Mouse (Mus musculus) embryonic facial prominence, embryonic 11.5 days (tissue): ENCODE measurements around the gene Wdr17. TPM values are rescaled to one million over a fixed set of nuclear protein-coding genes. Genes with fewer than 3 reads are reported as not detected.

Experiments used
- ATAC-seq: fragments of 200-750 bp; cut with Nextera tagmentation; replicated peaks from 2 replicates; pipeline ENCODE4 v1.8.0; 2017; ENCODE audit warnings: low read depth; ENCODE audit not compliant: insufficient number of reproducible peaks, low FRiP score, low TSS enrichment
- DNase-seq: peaks from one replicate; pipeline ENCODE4 v3.0.0-alpha.2; 2015; ENCODE audit warnings: low spot score
- H3K27ac ChIP-seq: fragments of 300-500 bp; sonication (generic); replicated peaks from 2 replicates; pipeline ENCODE4 v1.5.1; 2014; ENCODE audit warnings: mild to moderate bottlenecking, low read depth, low read length, control low read depth
- H3K27me3 ChIP-seq: fragments of 300-500 bp; sonication (generic); 2 replicates; pipeline ENCODE4 v1.6.1; 2014; ENCODE audit warnings: mild to moderate bottlenecking, low read length, moderate library complexity, mixed read lengths; ENCODE audit not compliant: control insufficient read depth, insufficient read depth
- H3K36me3 ChIP-seq: fragments of 300-500 bp; sonication (generic); replicated peaks from 2 replicates; pipeline ENCODE4 v1.6.1; 2014; ENCODE audit warnings: low read depth, mild to moderate bottlenecking, low read length, moderate library complexity, mixed read lengths; ENCODE audit not compliant: control insufficient read depth, insufficient read depth
- H3K4me1 ChIP-seq: fragments of 300-500 bp; sonication (generic); 2 replicates; pipeline ENCODE4 v1.6.1; 2014; ENCODE audit warnings: low read length, mixed read lengths; ENCODE audit not compliant: control insufficient read depth, insufficient read depth
- H3K4me2 ChIP-seq: fragments of 300-500 bp; sonication (generic); 2 replicates; pipeline ENCODE4 v1.6.1; 2014; ENCODE audit warnings: low read depth, mild to moderate bottlenecking, control low read depth, low read length, moderate library complexity
- H3K4me3 ChIP-seq: fragments of 300-500 bp; sonication (generic); 2 replicates; pipeline ENCODE4 v1.5.1; 2014; ENCODE audit warnings: low read depth, low read length, control low read depth
- H3K9ac ChIP-seq: fragments of 300-500 bp; sonication (generic); replicated peaks from 2 replicates; pipeline ENCODE4 v1.6.1; 2014; ENCODE audit warnings: mild to moderate bottlenecking, control low read depth, low read length
- H3K9me3 ChIP-seq: fragments of 300-500 bp; sonication (generic); replicated peaks from 2 replicates; pipeline ENCODE4 v1.6.1; 2016; ENCODE audit warnings: mild to moderate bottlenecking, low read length, inconsistent platforms, mixed read lengths; ENCODE audit not compliant: control insufficient read depth
- WGBS: fragments of 180-500 bp; shearing (Covaris S2); extraction: QIAGEN DNeasy Blood & Tissue Kit; methylation state at CpG from one replicate; pipeline ENCODE4 v1.1.7; 2014; 5-methylcytosine and 5-hydroxymethylcytosine counted together
- polyA plus RNA-seq: library from polyadenylated mRNA; unstranded; fragments of >200 nt; fragmentation: Nextera tagmentation; extraction: Ambion mirVana; gene quantifications from 2 replicates; pipeline ENCODE4 v1.2.1, GENCODE M21; 2014

The Wdr17 gene
- polyA plus RNA-seq, 1 experiment from 2014 or later, result 2.3 TPM

DNA sequence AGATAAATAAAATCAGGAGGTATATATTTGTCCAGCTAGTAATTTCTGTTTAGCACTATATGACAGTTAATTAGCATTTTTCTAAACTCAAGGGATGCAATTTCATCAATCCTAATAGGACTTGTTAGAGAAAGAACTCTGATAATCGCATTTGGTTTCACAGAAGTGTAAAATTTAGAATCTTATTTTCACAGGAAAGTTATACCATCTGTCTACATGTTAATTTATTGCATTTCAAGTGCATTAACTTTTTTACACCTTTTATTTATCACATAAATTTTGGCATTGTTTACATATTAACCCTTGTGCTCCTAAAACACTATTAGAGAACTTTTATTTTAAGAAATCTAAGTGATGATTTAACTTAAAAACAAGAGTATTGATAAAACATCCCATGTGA, 7.2 kb upstream of the Wdr17 start:
- WGBS, result 81% methylated on average over 1 of the region's 1 CpGs
- Histone ChIP-seq H3K27me3 (no peaks in the 10 kb centered on the region), H3K9me3 (no peaks in the 10 kb centered on the region), H3K4me3 (no peak overlapping the region), H3K4me2 (no peak overlapping the region), H3K36me3 (no peaks in the 10 kb centered on the region), H3K9ac (no peak overlapping the region), H3K27ac (no peak overlapping the region), H3K4me1 (no peaks in the 10 kb centered on the region)
- ATAC-seq, result no peak
- DNase-seq, result no peak

DNA sequence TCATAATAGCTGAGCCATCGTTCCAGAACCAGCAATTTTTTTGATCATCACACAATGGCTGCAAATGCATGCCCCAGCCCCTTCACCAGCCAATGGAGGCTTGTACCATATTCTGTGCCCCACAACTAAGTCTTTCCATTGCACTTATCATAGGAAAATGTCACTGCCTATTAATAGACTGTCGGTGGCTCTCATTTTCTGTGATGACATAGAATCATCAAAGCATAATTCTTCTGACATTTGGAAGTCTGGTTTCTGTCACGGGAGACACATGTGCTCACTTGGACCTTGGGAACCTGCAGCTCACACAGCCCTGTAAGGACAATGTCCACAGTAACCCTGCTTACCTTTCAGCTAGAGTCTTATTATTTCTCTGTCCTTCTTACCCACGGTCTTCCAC, 424 bp downstream of the Wdr17 start:
- 81% methylated on average over 4 of the region's 4 CpGs for WGBS
- ATAC-seq, result no peak
- Histone ChIP-seq H3K9ac (no peak overlapping the region), H3K36me3 (no peaks in the 10 kb centered on the region), H3K27me3 (no peaks in the 10 kb centered on the region), H3K4me2 (no peak overlapping the region), H3K27ac (no peak overlapping the region), H3K4me1 (no peaks in the 10 kb centered on the region), H3K4me3 (no peak overlapping the region), H3K9me3 (no peaks in the 10 kb centered on the region)
- DNase-seq, result no peak

DNA sequence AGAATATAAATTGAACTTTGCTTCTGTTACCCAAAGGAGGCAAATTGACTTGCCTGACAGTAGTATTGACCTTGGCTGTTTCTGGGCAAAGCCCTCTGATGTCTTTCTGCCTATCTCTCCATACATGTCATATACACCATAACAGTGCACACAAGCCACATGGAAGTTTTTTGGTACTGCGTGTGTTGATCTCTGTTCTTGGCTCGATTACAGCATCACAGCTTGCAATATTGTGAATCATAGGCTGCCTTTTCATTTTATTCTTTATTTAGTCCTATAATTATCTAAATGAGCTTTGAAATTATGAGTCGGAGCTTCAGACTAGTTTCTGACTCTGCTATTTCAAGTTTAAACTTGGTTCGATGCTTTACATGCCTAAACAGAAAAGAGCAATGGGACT, 10.5 kb downstream of the Wdr17 start:
- Histone ChIP-seq H3K4me2 (no peak overlapping the region), H3K27ac (no peak overlapping the region), H3K9ac (no peak overlapping the region), H3K9me3 (no peaks in the 10 kb centered on the region), H3K4me1 (no peaks in the 10 kb centered on the region), H3K36me3 (no peaks in the 10 kb centered on the region), H3K27me3 (no peaks in the 10 kb centered on the region), H3K4me3 (no peak overlapping the region)
- WGBS, result 88% methylated on average over 4 of the region's 4 CpGs
- ATAC-seq, result no peak
- DNase-seq, result no peak

DNA sequence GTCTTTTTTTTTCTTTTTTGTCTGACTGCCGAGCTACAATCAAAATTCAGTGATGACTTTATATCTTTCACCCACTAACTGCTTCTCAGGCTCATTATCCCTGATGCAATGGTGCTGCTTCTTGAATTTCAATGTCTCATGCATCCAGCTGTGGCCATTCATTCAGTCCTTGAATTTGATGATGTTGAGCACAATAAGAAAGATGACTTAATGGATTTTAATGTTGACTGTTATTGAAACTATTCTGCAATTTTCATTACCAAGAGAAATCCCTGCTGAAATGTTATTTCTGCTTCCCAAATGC, 22.3 kb downstream of the Wdr17 start:
- H3K27ac ChIP-seq, result no peak overlapping the region
- no peaks in the 10 kb centered on the region for H3K4me1 ChIP-seq
- WGBS, result 67% methylated on average over 1 of the region's 1 CpGs
- ATAC-seq (no peak), DNase-seq (no peak)
- H3K4me2 ChIP-seq, result no peak overlapping the region
- no peak overlapping the region for H3K4me3 ChIP-seq
- H3K9me3 ChIP-seq, result no peaks in the 10 kb centered on the region
- H3K9ac ChIP-seq, result no peak overlapping the region
- no peaks in the 10 kb centered on the region for H3K36me3 ChIP-seq
- H3K27me3 ChIP-seq, result no peaks in the 10 kb centered on the region

DNA sequence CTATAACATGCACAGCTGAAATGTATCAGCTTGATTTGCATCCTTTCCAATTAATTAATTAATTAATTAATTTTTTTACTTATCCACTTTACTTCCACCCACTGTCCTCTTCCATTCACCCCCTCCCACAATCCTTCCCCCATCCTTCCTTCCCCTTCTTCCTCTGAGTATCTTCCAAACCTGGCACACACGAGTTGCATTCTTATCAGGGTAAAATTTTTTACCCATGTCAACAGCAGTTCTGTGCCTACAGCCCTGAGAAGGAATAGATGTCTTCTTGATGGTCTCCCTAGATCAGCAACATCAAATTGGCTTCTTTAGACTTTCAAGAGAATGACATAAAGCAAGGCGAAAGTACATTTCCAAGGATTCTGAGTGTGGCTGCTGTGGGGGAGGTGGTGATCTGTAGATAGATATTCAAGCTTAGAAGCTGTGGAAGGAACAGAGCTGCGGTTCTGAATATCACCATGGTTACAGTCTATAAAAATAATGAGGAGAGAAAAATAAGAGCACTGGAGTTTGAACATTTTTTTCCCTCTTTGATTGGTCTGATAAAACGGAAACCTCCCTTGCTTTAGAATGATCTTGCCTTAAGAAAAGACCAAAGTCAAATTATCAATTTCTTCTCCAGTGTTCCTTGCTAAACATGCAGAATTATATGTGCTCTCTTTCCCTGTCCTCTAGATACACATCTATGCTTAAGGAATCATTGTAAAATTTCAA, 22.8 kb downstream of the Wdr17 start:
- no peak overlapping the region for H3K27ac ChIP-seq
- WGBS, result 81% methylated on average over 4 of the region's 4 CpGs
- H3K4me2 ChIP-seq, result no peak overlapping the region
- no peak overlapping the region for H3K9ac ChIP-seq
- H3K27me3 ChIP-seq, result no peaks in the 10 kb centered on the region
- H3K4me1 ChIP-seq, result no peaks in the 10 kb centered on the region
- DNase-seq (no peak), ATAC-seq (no peak)
- H3K4me3 ChIP-seq, result no peak overlapping the region
- no peaks in the 10 kb centered on the region for H3K36me3 ChIP-seq
- H3K9me3 ChIP-seq, result no peaks in the 10 kb centered on the region

DNA sequence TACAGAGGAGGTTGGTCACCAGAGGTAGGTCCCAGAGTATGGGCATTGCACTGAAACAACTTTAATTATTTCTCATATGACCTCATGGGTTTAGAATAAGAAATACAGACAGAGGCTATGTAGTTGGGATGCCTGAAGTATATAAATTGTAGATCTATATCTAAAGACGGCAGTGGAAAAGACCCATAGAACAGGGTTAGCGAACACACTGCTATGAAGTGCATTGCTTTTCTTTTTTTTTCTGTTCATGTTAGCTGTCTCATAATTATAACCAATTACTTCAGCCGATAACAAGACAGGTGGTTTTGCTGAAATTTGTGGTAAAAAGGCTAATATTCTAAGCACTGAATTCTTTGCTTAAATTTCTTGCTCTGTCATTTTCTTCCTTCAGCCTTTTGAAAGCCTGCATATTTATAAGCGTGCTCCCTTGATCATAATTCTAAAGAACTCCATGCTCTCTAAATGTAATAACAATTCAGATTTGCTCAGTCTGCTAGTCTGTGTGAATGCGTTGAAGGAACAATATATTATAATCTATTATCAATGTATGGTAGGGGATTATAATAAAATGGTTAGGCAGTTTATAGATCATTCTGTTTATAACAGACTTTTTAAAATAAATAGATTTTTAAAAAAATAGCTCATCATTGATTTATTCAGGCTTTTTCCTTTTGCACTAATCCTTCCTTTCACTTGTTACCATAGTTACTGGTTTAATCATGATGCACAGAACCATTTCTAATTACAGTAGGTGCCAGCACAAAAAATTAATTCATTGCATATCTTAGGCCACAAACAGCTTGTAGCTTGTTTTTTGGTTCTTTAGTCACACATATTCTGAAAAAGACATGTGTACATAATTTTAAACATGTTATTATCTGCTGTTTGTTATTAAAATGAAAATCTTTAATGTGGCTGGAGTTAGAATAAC, 50.7 kb downstream of the Wdr17 start:
- Histone ChIP-seq H3K9me3 (no peaks in the 10 kb centered on the region), H3K36me3 (no peaks in the 10 kb centered on the region), H3K27ac (no peak overlapping the region), H3K27me3 (no peaks in the 10 kb centered on the region), H3K9ac (no peak overlapping the region), H3K4me1 (no peaks in the 10 kb centered on the region), H3K4me2 (no peak overlapping the region), H3K4me3 (no peak overlapping the region)
- no peak for DNase-seq
- no peak for ATAC-seq
- WGBS, result 88% methylated on average over 5 of the region's 5 CpGs

DNA sequence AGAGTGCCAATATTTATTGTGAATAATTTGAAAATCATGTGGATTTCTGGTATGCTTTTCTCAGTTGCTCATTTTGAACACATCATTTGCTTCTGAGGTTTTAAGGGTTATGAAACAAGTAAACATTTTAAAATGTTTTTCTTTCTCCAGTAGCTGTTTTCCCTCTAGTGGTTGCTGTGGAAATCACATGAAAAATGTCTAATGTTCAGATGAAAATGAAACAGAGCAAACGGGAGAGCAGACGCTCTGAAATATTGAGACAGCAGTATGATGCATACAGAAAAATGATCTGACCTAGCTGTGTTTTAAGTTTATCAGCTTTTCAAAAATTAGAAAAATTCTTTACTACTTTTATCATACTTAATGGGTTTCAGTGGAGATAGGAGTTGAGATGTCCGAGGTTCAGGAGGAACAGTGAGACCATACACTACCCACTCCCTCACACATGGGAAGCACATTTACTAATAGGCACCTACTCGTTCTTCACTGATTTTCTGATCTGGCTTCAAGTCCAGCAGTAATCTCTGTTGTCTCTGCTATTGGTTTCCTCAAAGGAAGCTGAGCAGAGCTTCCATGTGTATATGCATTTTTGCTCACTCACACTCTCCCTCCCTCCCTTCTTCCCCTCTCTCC, 57.1 kb downstream of the Wdr17 start:
- no peaks in the 10 kb centered on the region for H3K4me1 ChIP-seq
- no peak overlapping the region for H3K27ac ChIP-seq
- no peaks in the 10 kb centered on the region for H3K9me3 ChIP-seq
- no peak overlapping the region for H3K4me2 ChIP-seq
- H3K4me3 ChIP-seq, result no peak overlapping the region
- DNase-seq (peak; percentile 11), ATAC-seq (no peak)
- no peaks in the 10 kb centered on the region for H3K36me3 ChIP-seq
- no peaks in the 10 kb centered on the region for H3K27me3 ChIP-seq
- 65% methylated on average over 4 of the region's 4 CpGs for WGBS
- H3K9ac ChIP-seq, result no peak overlapping the region

DNA sequence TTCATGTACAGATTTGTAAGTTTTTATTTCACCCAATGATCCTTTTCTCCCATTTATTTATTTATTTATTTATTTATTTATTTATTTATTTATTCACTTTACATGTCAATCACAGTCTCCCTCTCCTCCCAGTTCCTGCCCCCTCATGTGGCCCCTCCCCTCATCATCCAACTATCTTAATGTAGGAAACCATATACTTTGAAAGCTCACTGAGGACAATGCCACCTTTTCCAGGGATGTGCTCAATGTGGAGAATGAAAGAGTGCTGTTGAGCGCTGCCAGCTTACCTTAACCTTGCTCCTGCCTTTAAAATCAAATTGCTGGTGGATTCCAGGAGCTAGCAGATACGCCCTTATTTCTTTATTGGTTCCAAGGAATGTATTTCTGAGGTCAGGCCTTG, 59.0 kb downstream of the Wdr17 start:
- Histone ChIP-seq H3K27me3 (no peaks in the 10 kb centered on the region), H3K36me3 (no peaks in the 10 kb centered on the region), H3K27ac (no peak overlapping the region), H3K9me3 (no peaks in the 10 kb centered on the region), H3K9ac (no peak overlapping the region), H3K4me2 (no peak overlapping the region), H3K4me1 (no peaks in the 10 kb centered on the region), H3K4me3 (no peak overlapping the region)
- WGBS, result 91% methylated on average over 2 of the region's 2 CpGs
- DNase-seq, result no peak
- no peak for ATAC-seq
